Mouse (Mus musculus): Measurements from ENCODE around the gene Syt6. TPM values are rescaled to one million over a fixed set of nuclear protein-coding genes. Genes with fewer than 3 reads are reported as not detected.
A peak's percentile ranks its signal among the peaks of the same experiment; 100 is the strongest.

Syt6 gene
- polyA plus RNA-seq, 1 experiment from 2014 or later: 0.14 TPM

DNA sequence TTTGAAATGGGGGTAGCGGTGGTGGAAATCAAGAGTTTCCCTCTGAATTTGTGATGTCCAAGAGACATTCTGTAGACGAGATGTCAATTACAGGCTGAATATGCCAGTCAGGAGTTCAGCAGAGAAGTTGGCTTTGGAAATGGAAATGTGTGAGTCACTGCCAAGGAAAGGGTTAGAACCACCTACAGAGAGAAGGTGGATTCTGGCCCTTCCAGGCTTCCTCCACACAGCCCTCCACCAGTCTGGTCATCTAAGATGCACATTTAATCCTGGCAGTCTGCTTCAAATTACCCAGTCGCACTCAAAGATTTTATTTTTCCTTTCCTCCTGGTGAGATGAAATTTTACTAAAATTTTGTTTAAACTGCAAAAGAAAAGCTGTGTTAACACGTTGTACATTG lies 97.1 kb downstream of the Syt6 start:
- H3K4me2 ChIP-seq (ENCODE audit: low read length): no peak overlapping the region
- no peaks in the 10 kb centered on the region for H3K36me3 ChIP-seq (ENCODE audit: control insufficient read depth, insufficient read depth, low read length)
- WGBS: 79% methylated on average over 4 of the region's 4 CpGs
- H3K27ac ChIP-seq (replicated peaks in 1 of 2; ENCODE audit: control insufficient read depth in 1 of 2, insufficient read depth in 1 of 2, low read depth in 2 of 2, low read length in 2 of 2): no peak overlapping the region
- no peak overlapping the region for H3K9ac ChIP-seq (ENCODE audit: low read length)
- H3K4me3 ChIP-seq (ENCODE audit: control insufficient read depth in 1 of 2, insufficient read depth in 1 of 2, low read depth in 1 of 2, low read length in 2 of 2): no peak overlapping the region
- H3K27me3 ChIP-seq (ENCODE audit: control insufficient read depth, insufficient read depth, low read length): no peaks in the 10 kb centered on the region
- ATAC-seq (ENCODE audit: insufficient number of reproducible peaks, insufficient read depth, low FRiP score, low read depth): no peak
- no peaks in the 10 kb centered on the region for H3K9me3 ChIP-seq (ENCODE audit: control insufficient read depth, low read length)
- H3K4me1 ChIP-seq (ENCODE audit: control insufficient read depth in 2 of 2, insufficient read depth in 2 of 2, low read length in 2 of 2): peaks cover 3 to 7% of the 10 kb centered on the region in 2 experiments; a peak in 2 of 4 replicates

- Histone ChIP-seq H3K27me3 (ENCODE audit: control insufficient read depth, insufficient read depth, low read length) (no peaks in the 10 kb centered on the region), H3K4me2 (ENCODE audit: low read length) (no peak overlapping the region), H3K27ac (replicated peaks in 1 of 2; ENCODE audit: control insufficient read depth in 1 of 2, insufficient read depth in 1 of 2, low read depth in 2 of 2, low read length in 2 of 2) (no peak overlapping the region), H3K4me3 (ENCODE audit: control insufficient read depth in 1 of 2, insufficient read depth in 1 of 2, low read depth in 1 of 2, low read length in 2 of 2) (no peak overlapping the region), H3K4me1 (ENCODE audit: control insufficient read depth in 2 of 2, insufficient read depth in 2 of 2, low read length in 2 of 2) (peaks cover 3 to 7% of the 10 kb centered on the region in 2 experiments; a peak in 2 of 4 replicates), H3K36me3 (ENCODE audit: control insufficient read depth, insufficient read depth, low read length) (no peaks in the 10 kb centered on the region), H3K9me3 (ENCODE audit: control insufficient read depth, low read length) (no peaks in the 10 kb centered on the region), H3K9ac (ENCODE audit: low read length) (no peak overlapping the region)
- ATAC-seq (ENCODE audit: insufficient number of reproducible peaks, insufficient read depth, low FRiP score, low read depth): no peak
- 5% methylated on average over 7 of the region's 7 CpGs for WGBS
Measured at GRCm38 (mm10) chr3:103672716-103673115, 97.7 kb downstream of the Syt6 start.

DNA sequence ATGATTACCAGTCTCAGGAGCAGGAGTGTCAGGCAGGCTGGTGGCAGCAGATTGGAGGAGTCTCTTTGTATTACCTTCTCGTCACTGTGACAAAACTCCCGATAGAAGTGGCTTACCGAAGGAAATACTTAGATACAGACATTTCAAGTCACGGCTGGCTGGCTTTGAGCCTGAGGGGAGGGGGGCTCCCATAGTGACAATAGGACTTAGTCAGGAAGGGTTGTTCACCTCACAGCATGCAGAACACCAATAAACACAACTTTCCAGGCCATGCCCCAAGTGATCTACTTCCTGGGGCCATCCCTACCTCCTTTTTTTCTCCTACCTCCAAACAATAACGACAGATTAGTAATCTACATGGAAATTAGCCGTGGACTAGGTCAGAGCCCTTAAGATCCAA lies 103.8 kb downstream of the Syt6 start:
- no peak overlapping the region for H3K27ac ChIP-seq (replicated peaks in 1 of 2; ENCODE audit: control insufficient read depth in 1 of 2, insufficient read depth in 1 of 2, low read depth in 2 of 2, low read length in 2 of 2)
- H3K9me3 ChIP-seq (ENCODE audit: control insufficient read depth, low read length): no peaks in the 10 kb centered on the region
- no peak overlapping the region for H3K9ac ChIP-seq (ENCODE audit: low read length)
- no peak overlapping the region for H3K4me2 ChIP-seq (ENCODE audit: low read length)
- H3K27me3 ChIP-seq (ENCODE audit: control insufficient read depth, insufficient read depth, low read length): 0 out of 2 replicates have a peak, but pooled peaks cover 3% of the 10 kb centered on the region
- H3K36me3 ChIP-seq (ENCODE audit: control insufficient read depth, insufficient read depth, low read length): no peaks in the 10 kb centered on the region
- peaks cover 0 to 2% of the 10 kb centered on the region in 2 experiments; a peak in 1 of 4 replicates for H3K4me1 ChIP-seq (ENCODE audit: control insufficient read depth in 2 of 2, insufficient read depth in 2 of 2, low read length in 2 of 2)
- WGBS: 40% methylated on average over 6 of the region's 6 CpGs
- no peak overlapping the region for H3K4me3 ChIP-seq (ENCODE audit: control insufficient read depth in 1 of 2, insufficient read depth in 1 of 2, low read depth in 1 of 2, low read length in 2 of 2)
- no peak for ATAC-seq (ENCODE audit: insufficient number of reproducible peaks, insufficient read depth, low FRiP score, low read depth)

DNA sequence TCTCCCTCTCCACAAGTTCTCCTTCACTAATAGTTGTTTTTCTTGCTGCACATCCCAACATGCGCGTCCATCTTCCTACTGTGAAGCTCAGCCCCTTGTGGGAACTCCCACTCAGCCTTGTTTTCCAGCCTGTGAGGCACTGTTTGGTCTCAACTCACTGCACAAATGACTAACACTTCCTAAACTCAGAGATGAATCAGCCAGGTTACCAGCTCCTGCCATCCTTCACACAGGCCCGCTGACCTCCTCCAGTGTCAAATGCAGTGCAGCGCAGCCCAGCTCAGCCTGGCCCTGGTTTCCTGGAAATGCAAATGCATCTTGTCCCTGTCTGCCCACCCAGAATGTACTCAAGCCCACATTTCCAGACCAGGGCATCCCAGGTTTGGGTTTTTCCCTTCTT lies 107.4 kb downstream of the Syt6 start:
- 56% methylated on average over 4 of the region's 4 CpGs for WGBS
- H3K4me3 ChIP-seq (ENCODE audit: control insufficient read depth in 1 of 2, insufficient read depth in 1 of 2, low read depth in 1 of 2, low read length in 2 of 2): no peak overlapping the region
- no peak overlapping the region for H3K9ac ChIP-seq (ENCODE audit: low read length)
- no peak overlapping the region for H3K27ac ChIP-seq (replicated peaks in 1 of 2; ENCODE audit: control insufficient read depth in 1 of 2, insufficient read depth in 1 of 2, low read depth in 2 of 2, low read length in 2 of 2)
- H3K4me2 ChIP-seq (ENCODE audit: low read length): no peak overlapping the region
- H3K4me1 ChIP-seq (ENCODE audit: control insufficient read depth in 2 of 2, insufficient read depth in 2 of 2, low read length in 2 of 2): peaks cover 0 to 4% of the 10 kb centered on the region in 2 experiments; a peak in 1 of 4 replicates
- no peak for ATAC-seq (ENCODE audit: insufficient number of reproducible peaks, insufficient read depth, low FRiP score, low read depth)
- H3K9me3 ChIP-seq (ENCODE audit: control insufficient read depth, low read length): no peaks in the 10 kb centered on the region
- no peaks in the 10 kb centered on the region for H3K36me3 ChIP-seq (ENCODE audit: control insufficient read depth, insufficient read depth, low read length)
- peaks cover 12% of the 10 kb centered on the region; the same call in 1 of the 2 replicates for H3K27me3 ChIP-seq (ENCODE audit: control insufficient read depth, insufficient read depth, low read length)

DNA sequence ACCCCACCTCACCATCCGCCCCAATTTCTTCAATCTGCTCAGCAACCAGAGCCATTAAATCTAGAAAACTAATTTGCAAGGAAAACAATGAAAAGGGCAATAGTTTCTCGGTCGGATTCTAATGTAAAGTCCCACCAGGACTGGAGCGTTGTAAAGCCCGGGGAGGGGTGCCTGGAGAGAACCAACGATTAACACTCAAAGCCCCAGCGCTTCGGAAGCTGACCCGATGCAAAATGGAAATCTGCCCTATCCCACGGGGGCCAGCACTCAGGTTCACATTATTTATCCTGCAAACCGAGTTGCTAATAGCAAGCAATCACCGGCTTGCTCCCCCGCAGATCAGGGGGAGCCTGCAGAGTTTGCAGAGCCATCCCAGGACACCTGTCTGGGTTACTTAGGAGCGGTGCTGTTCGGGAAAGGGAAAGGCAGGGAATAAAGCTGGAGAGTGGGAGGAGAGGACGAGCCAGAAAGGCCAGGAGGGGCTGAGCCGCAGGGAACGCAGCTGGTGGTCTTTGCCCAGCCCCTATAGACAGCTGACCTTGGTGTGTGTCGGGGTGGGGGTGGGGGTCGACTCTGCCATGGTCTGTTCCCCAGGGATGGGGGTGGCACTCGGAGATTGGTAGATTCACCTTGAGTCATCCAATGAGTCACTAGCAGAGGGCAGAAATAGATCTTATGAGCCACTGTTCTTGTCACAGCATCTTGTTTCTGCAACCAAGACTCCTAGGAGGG lies 108.4 kb downstream of the Syt6 start:
- H3K27me3 ChIP-seq (ENCODE audit: control insufficient read depth, insufficient read depth, low read length): peaks cover 12% of the 10 kb centered on the region; the same call in 1 of the 2 replicates
- peaks cover 0 to 4% of the 10 kb centered on the region in 2 experiments; a peak in 1 of 4 replicates for H3K4me1 ChIP-seq (ENCODE audit: control insufficient read depth in 2 of 2, insufficient read depth in 2 of 2, low read length in 2 of 2)
- no peaks in the 10 kb centered on the region for H3K36me3 ChIP-seq (ENCODE audit: control insufficient read depth, insufficient read depth, low read length)
- H3K9me3 ChIP-seq (ENCODE audit: control insufficient read depth, low read length): no peaks in the 10 kb centered on the region
- WGBS: 6% methylated on average over 21 of the region's 21 CpGs
- no peak for ATAC-seq (ENCODE audit: insufficient number of reproducible peaks, insufficient read depth, low FRiP score, low read depth)
- no peak overlapping the region for H3K27ac ChIP-seq (replicated peaks in 1 of 2; ENCODE audit: control insufficient read depth in 1 of 2, insufficient read depth in 1 of 2, low read depth in 2 of 2, low read length in 2 of 2)
- H3K9ac ChIP-seq (ENCODE audit: low read length): no peak overlapping the region
- H3K4me3 ChIP-seq (ENCODE audit: control insufficient read depth in 1 of 2, insufficient read depth in 1 of 2, low read depth in 1 of 2, low read length in 2 of 2): no peak overlapping the region
- H3K4me2 ChIP-seq (ENCODE audit: low read length): peak overlapping the region; percentile 40

GRCm38 (mm10) chr3:103683966-103684319 lies 108.9 kb downstream of the Syt6 start:
- Histone ChIP-seq H3K4me1 (ENCODE audit: control insufficient read depth in 2 of 2, insufficient read depth in 2 of 2, low read length in 2 of 2) (peaks cover 0 to 4% of the 10 kb centered on the region in 2 experiments; a peak in 1 of 4 replicates), H3K4me3 (ENCODE audit: control insufficient read depth in 1 of 2, insufficient read depth in 1 of 2, low read depth in 1 of 2, low read length in 2 of 2) (no peak overlapping the region), H3K27ac (replicated peaks in 1 of 2; ENCODE audit: control insufficient read depth in 1 of 2, insufficient read depth in 1 of 2, low read depth in 2 of 2, low read length in 2 of 2) (no peak overlapping the region), H3K9me3 (ENCODE audit: control insufficient read depth, low read length) (no peaks in the 10 kb centered on the region), H3K27me3 (ENCODE audit: control insufficient read depth, insufficient read depth, low read length) (peaks cover 12% of the 10 kb centered on the region; the same call in 1 of the 2 replicates), H3K9ac (ENCODE audit: low read length) (no peak overlapping the region), H3K4me2 (ENCODE audit: low read length) (no peak overlapping the region), H3K36me3 (ENCODE audit: control insufficient read depth, insufficient read depth, low read length) (no peaks in the 10 kb centered on the region)
- no peak for ATAC-seq (ENCODE audit: insufficient number of reproducible peaks, insufficient read depth, low FRiP score, low read depth)
- 37% methylated on average over 5 of the region's 5 CpGs for WGBS

- no peak for ATAC-seq (ENCODE audit: insufficient number of reproducible peaks, insufficient read depth, low FRiP score, low read depth)
- no peaks in the 10 kb centered on the region for H3K36me3 ChIP-seq (ENCODE audit: control insufficient read depth, insufficient read depth, low read length)
- 95% methylated on average over 1 of the region's 1 CpGs for WGBS
- no peak overlapping the region for H3K4me2 ChIP-seq (ENCODE audit: low read length)
- H3K9ac ChIP-seq (ENCODE audit: low read length): no peak overlapping the region
- H3K4me1 ChIP-seq (ENCODE audit: control insufficient read depth in 2 of 2, insufficient read depth in 2 of 2, low read length in 2 of 2): no peaks in the 10 kb centered on the region
- H3K27ac ChIP-seq (replicated peaks in 1 of 2; ENCODE audit: control insufficient read depth in 1 of 2, insufficient read depth in 1 of 2, low read depth in 2 of 2, low read length in 2 of 2): no peak overlapping the region
- H3K27me3 ChIP-seq (ENCODE audit: control insufficient read depth, insufficient read depth, low read length): peaks cover 7% of the 10 kb centered on the region; the same call in 1 of the 2 replicates
- H3K9me3 ChIP-seq (ENCODE audit: control insufficient read depth, low read length): no peaks in the 10 kb centered on the region
- no peak overlapping the region for H3K4me3 ChIP-seq (ENCODE audit: control insufficient read depth in 1 of 2, insufficient read depth in 1 of 2, low read depth in 1 of 2, low read length in 2 of 2)
Measured at GRCm38 (mm10) chr3:103689043-103689442, 114.0 kb downstream of the Syt6 start.

DNA sequence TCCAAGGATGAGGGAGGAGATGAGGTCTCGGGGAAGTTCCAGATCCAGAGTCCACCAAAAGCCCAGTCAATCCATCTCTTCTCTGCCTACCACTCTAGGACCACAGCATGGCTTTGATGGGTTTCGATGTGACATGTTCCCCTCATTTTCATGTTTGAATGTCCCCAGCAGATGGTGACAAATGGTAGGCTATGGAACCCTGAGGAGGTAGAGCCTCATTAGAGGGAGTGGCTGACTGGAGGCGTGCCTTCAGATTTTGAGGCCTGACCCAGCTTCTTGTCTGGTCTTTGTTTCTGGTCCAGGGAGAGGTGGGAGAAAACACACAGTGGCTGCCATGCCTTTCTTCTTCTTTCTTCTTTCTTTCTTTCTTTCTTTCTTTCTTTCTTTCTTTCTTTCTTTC lies 115.5 kb downstream of the Syt6 start:
- Histone ChIP-seq H3K9me3 (ENCODE audit: control insufficient read depth, low read length) (no peaks in the 10 kb centered on the region), H3K27ac (replicated peaks in 1 of 2; ENCODE audit: control insufficient read depth in 1 of 2, insufficient read depth in 1 of 2, low read depth in 2 of 2, low read length in 2 of 2) (no peak overlapping the region), H3K27me3 (ENCODE audit: control insufficient read depth, insufficient read depth, low read length) (no peaks in the 10 kb centered on the region), H3K36me3 (ENCODE audit: control insufficient read depth, insufficient read depth, low read length) (no peaks in the 10 kb centered on the region), H3K4me3 (ENCODE audit: control insufficient read depth in 1 of 2, insufficient read depth in 1 of 2, low read depth in 1 of 2, low read length in 2 of 2) (no peak overlapping the region), H3K4me1 (ENCODE audit: control insufficient read depth in 2 of 2, insufficient read depth in 2 of 2, low read length in 2 of 2) (no peaks in the 10 kb centered on the region), H3K9ac (ENCODE audit: low read length) (no peak overlapping the region), H3K4me2 (ENCODE audit: low read length) (no peak overlapping the region)
- WGBS: 65% methylated on average over 3 of the region's 3 CpGs
- no peak for ATAC-seq (ENCODE audit: insufficient number of reproducible peaks, insufficient read depth, low FRiP score, low read depth)
